Mouse (Mus musculus) G1E (cell line): ENCODE measurements around the gene Papolb.

ENCODE experiments used
- CTCF ChIP-seq: IDR thresholded peaks from 2 replicates; pipeline ENCODE4 v1.5.1; 2012; ENCODE audit warnings: low read depth, low read length, inconsistent platforms, mixed read lengths
- GATA1 ChIP-seq: IDR thresholded peaks from 2 replicates; pipeline ENCODE4 v1.6.1; 2012; ENCODE audit warnings: borderline replicate concordance, low read length, inconsistent platforms, mixed read lengths
- GATA2 ChIP-seq: IDR thresholded peaks from 2 replicates; pipeline ENCODE4 v1.6.1; 2012; ENCODE audit warnings: low read depth, low read length, inconsistent platforms, borderline replicate concordance
- POLR2AphosphoS5 ChIP-seq: IDR thresholded peaks from 2 replicates; pipeline ENCODE4 v1.6.1; 2012; ENCODE audit warnings: low read depth, low read length, inconsistent platforms; ENCODE audit not compliant: insufficient replicate concordance

DNA sequence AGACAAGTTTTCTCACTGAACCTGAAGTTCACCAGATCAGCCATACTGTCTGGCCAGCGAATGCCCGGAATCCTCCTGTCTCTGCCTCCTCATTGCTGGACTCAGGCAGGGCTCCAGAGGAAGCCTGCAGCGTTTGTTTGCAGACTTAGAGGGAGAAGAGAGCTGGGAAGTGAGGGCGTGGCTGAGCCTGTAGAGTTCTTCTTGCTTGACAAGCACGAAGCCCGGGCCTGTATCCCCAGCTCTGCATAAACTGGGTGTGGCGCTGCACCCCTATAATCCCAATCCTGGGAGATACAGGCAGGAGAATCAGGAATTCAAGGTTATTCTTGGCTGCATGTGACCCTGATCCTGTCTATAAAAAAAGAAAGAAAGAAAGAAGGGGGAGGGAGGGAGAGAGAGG, 30.4 kb upstream of the Papolb start:
- TF ChIP-seq CTCF (no peak), GATA2 (no peak), GATA1 (no peak), POLR2AphosphoS5 (no peak)
